Mouse (Mus musculus) limb, embryonic 15.5 days (tissue): Measurements from ENCODE around the gene Snapin. TPM values are rescaled to one million over a fixed set of nuclear protein-coding genes. Genes with fewer than 3 reads are reported as not detected.
A peak's percentile ranks its signal among the peaks of the same experiment; 100 is the strongest.

Experiments used
- ATAC-seq: fragments of 200-750 bp; cut with Nextera tagmentation; 2 replicates; pipeline ENCODE4 v1.8.0; 2017; ENCODE audit warnings: low read depth, moderate TSS enrichment; ENCODE audit not compliant: insufficient number of reproducible peaks, low FRiP score, low TSS enrichment
- H3K27ac ChIP-seq: fragments of 300-500 bp; sonication (generic); 2 replicates; pipeline ENCODE4 v1.5.1; 2015; ENCODE audit warnings: moderate library complexity, mild to moderate bottlenecking, inconsistent platforms
- H3K27me3 ChIP-seq: fragments of 300-500 bp; sonication (generic); 2 replicates; pipeline ENCODE4 v1.6.1; 2015; ENCODE audit warnings: inconsistent platforms
- H3K36me3 ChIP-seq: fragments of 300-500 bp; sonication (generic); 2 replicates; pipeline ENCODE4 v1.6.1; 2015; ENCODE audit warnings: inconsistent platforms
- H3K4me1 ChIP-seq: fragments of 300-500 bp; sonication (generic); 2 replicates; pipeline ENCODE4 v1.6.1; 2015; ENCODE audit warnings: inconsistent platforms
- H3K4me2 ChIP-seq: fragments of 300-500 bp; sonication (generic); 2 replicates; pipeline ENCODE4 v1.6.1; 2015; ENCODE audit warnings: mild to moderate bottlenecking, inconsistent platforms
- H3K4me3 ChIP-seq: fragments of 300-500 bp; sonication (generic); 2 replicates; pipeline ENCODE4 v1.5.1; 2015; ENCODE audit warnings: mild to moderate bottlenecking, inconsistent platforms
- H3K9ac ChIP-seq: fragments of 300-500 bp; sonication (generic); 2 replicates; pipeline ENCODE4 v1.6.1; 2015; ENCODE audit warnings: inconsistent platforms
- H3K9me3 ChIP-seq: fragments of 300-500 bp; sonication (generic); 2 replicates; pipeline ENCODE4 v1.6.1; 2016; ENCODE audit warnings: inconsistent platforms
- WGBS: fragments of 180-500 bp; shearing (Covaris S2); methylation state at CpG from one replicate; pipeline ENCODE4 v1.1.7; 2015; 5-methylcytosine and 5-hydroxymethylcytosine counted together
- polyA plus RNA-seq: library from polyadenylated mRNA; unstranded; fragments of >200 nt; fragmentation: Nextera tagmentation; extraction: Ambion mirVana; gene quantifications from 2 replicates; pipeline ENCODE4 v1.2.1, GENCODE M21; 2015

Snapin gene
- polyA plus RNA-seq = 89.9 and 95.4 TPM in 2 replicates

- Histone ChIP-seq H3K4me3 (peak within 1 kb of the TSS; percentile 81), H3K4me1 (peaks cover 6% of the 10 kb centered on the region; the same call in 1 of the 2 replicates)
- under 1% methylated on average over 37 of the region's 37 CpGs for WGBS
These were observed at the start of gene Snapin for GRCm38 (mm10) chr3:90490696-90491256. TSS of gene Snapin (minus strand) at chr3:90491033.

GRCm38 (mm10) chr3:90537905-90538296 is 47.1 kb upstream of the Snapin start:
- Histone ChIP-seq H3K4me1 (peaks cover 31% of the 10 kb centered on the region), H3K4me2 (peak overlapping the region; percentile 31), H3K36me3 (no peaks in the 10 kb centered on the region), H3K9me3 (no peaks in the 10 kb centered on the region), H3K27me3 (no peaks in the 10 kb centered on the region), H3K9ac (no peak overlapping the region), H3K27ac (peak overlapping the region; percentile 75), H3K4me3 (peak overlapping the region; percentile 29)
- 72% methylated on average over 5 of the region's 5 CpGs for WGBS
- ATAC-seq = no peak

More at GRCm38 (mm10) chr3:90490696-90491256, at the start of gene Snapin:
- Histone ChIP-seq H3K36me3 (peaks cover 40% of the 10 kb centered on the region), H3K27ac (peak within 1 kb of the TSS; percentile 83), H3K4me2 (peak within 1 kb of the TSS; percentile 46), H3K9ac (peak within 1 kb of the TSS; percentile 74), H3K9me3 (no peaks in the 10 kb centered on the region), H3K27me3 (no peaks in the 10 kb centered on the region)
- ATAC-seq = peak; percentile 96

GRCm38 (mm10) chr3:90537141-90537904 is 46.5 kb upstream of the Snapin start, which contains the start of gene S100a16:
TSS of gene S100a16 (plus strand) at chr3:90537254.
- Histone ChIP-seq H3K27me3 (no peaks in the 10 kb centered on the region), H3K9me3 (no peaks in the 10 kb centered on the region), H3K4me2 (peak within 1 kb of the TSS; percentile 31), H3K4me1 (peaks cover 28% of the 10 kb centered on the region), H3K9ac (no peak within 1 kb of the TSS), H3K4me3 (peak within 1 kb of the TSS; percentile 29), H3K36me3 (no peaks in the 10 kb centered on the region), H3K27ac (peak within 1 kb of the TSS; percentile 75)
- WGBS = 37% methylated on average over 10 of the region's 10 CpGs
- peak; percentile 82 for ATAC-seq

GRCm38 (mm10) chr3:90535446-90535845 is 44.6 kb upstream of the Snapin start:
- Histone ChIP-seq H3K9me3 (no peaks in the 10 kb centered on the region), H3K27ac (no peak overlapping the region), H3K27me3 (no peaks in the 10 kb centered on the region), H3K9ac (no peak overlapping the region), H3K36me3 (no peaks in the 10 kb centered on the region), H3K4me2 (no peak overlapping the region), H3K4me3 (no peak overlapping the region), H3K4me1 (peaks cover 17% of the 10 kb centered on the region)
- WGBS = 71% methylated on average over 1 of the region's 1 CpGs
- ATAC-seq = no peak

- H3K4me1 ChIP-seq = peaks cover 4% of the 10 kb centered on the region
- no peak overlapping the region for H3K4me3 ChIP-seq
- H3K27me3 ChIP-seq = no peaks in the 10 kb centered on the region
- 60% methylated on average over 5 of the region's 5 CpGs for WGBS
- no peak overlapping the region for H3K9ac ChIP-seq
- no peak for ATAC-seq
- H3K36me3 ChIP-seq = no peaks in the 10 kb centered on the region
- no peak overlapping the region for H3K4me2 ChIP-seq
- no peaks in the 10 kb centered on the region for H3K9me3 ChIP-seq
- no peak overlapping the region for H3K27ac ChIP-seq
These were observed 40.9 kb upstream of the Snapin start for GRCm38 (mm10) chr3:90531713-90532112.

- no peak for ATAC-seq
- 78% methylated on average over 7 of the region's 7 CpGs for WGBS
- peak overlapping the region; percentile 10; the same call in 1 of the 2 replicates for H3K4me2 ChIP-seq
- peak overlapping the region; percentile 33; the same call in 1 of the 2 replicates for H3K27ac ChIP-seq
- peaks cover 13% of the 10 kb centered on the region; the same call in 1 of the 2 replicates for H3K4me1 ChIP-seq
- peak overlapping the region; percentile 20 for H3K4me3 ChIP-seq
- no peaks in the 10 kb centered on the region for H3K27me3 ChIP-seq
- H3K9ac ChIP-seq = no peak overlapping the region
- H3K36me3 ChIP-seq = no peaks in the 10 kb centered on the region
- H3K9me3 ChIP-seq = no peaks in the 10 kb centered on the region
These were observed 36.5 kb upstream of the Snapin start for GRCm38 (mm10) chr3:90527291-90527873.

GRCm38 (mm10) chr3:90526580-90526979 is 35.7 kb upstream of the Snapin start, which contains the start of gene S100a14:
TSS of gene S100a14 (plus strand) at chr3:90526856.
- Histone ChIP-seq H3K36me3 (no peaks in the 10 kb centered on the region), H3K27me3 (no peaks in the 10 kb centered on the region), H3K4me2 (peak within 1 kb of the TSS; percentile 10; the same call in 1 of the 2 replicates), H3K9me3 (no peaks in the 10 kb centered on the region), H3K27ac (peak within 1 kb of the TSS; percentile 73), H3K4me3 (peak within 1 kb of the TSS; percentile 20), H3K9ac (no peak within 1 kb of the TSS), H3K4me1 (peaks cover 13% of the 10 kb centered on the region; the same call in 1 of the 2 replicates)
- ATAC-seq = peak; percentile 70; the same call in 1 of the 2 replicates
- WGBS = 48% methylated on average over 5 of the region's 5 CpGs

- ATAC-seq = peak; percentile 54; the same call in 1 of the 2 replicates
- no peaks in the 10 kb centered on the region for H3K27me3 ChIP-seq
- H3K4me2 ChIP-seq = no peak overlapping the region
- H3K4me1 ChIP-seq = peaks cover 13% of the 10 kb centered on the region; the same call in 1 of the 2 replicates
- H3K36me3 ChIP-seq = no peaks in the 10 kb centered on the region
- peak overlapping the region; percentile 73 for H3K27ac ChIP-seq
- no peaks in the 10 kb centered on the region for H3K9me3 ChIP-seq
- no peak overlapping the region for H3K4me3 ChIP-seq
- WGBS = 62% methylated on average over 2 of the region's 2 CpGs
- H3K9ac ChIP-seq = no peak overlapping the region
These were observed 35.2 kb upstream of the Snapin start for GRCm38 (mm10) chr3:90526076-90526475.

GRCm38 (mm10) chr3:90525421-90525820 is 34.6 kb upstream of the Snapin start:
- Histone ChIP-seq H3K9ac (no peak overlapping the region), H3K27ac (peak overlapping the region; percentile 73; the same call in 1 of the 2 replicates), H3K27me3 (no peaks in the 10 kb centered on the region), H3K4me3 (no peak overlapping the region), H3K4me1 (peaks cover 13% of the 10 kb centered on the region; the same call in 1 of the 2 replicates), H3K9me3 (no peaks in the 10 kb centered on the region), H3K36me3 (no peaks in the 10 kb centered on the region), H3K4me2 (no peak overlapping the region)
- 48% methylated on average over 4 of the region's 4 CpGs for WGBS
- ATAC-seq = no peak

- no peak overlapping the region for H3K4me2 ChIP-seq
- H3K36me3 ChIP-seq = no peaks in the 10 kb centered on the region
- WGBS = 81% methylated on average over 4 of the region's 4 CpGs
- H3K4me1 ChIP-seq = peaks cover 28% of the 10 kb centered on the region
- H3K9me3 ChIP-seq = no peaks in the 10 kb centered on the region
- H3K27me3 ChIP-seq = 0 out of 2 replicates have a peak, but pooled peaks cover 3% of the 10 kb centered on the region
- ATAC-seq = no peak
- no peak overlapping the region for H3K27ac ChIP-seq
- H3K9ac ChIP-seq = no peak overlapping the region
- no peak overlapping the region for H3K4me3 ChIP-seq
These were observed 26.9 kb upstream of the Snapin start for GRCm38 (mm10) chr3:90517711-90518110.

- H3K27me3 ChIP-seq = 0 out of 2 replicates have a peak, but pooled peaks cover 10% of the 10 kb centered on the region
- peaks cover 28% of the 10 kb centered on the region for H3K4me1 ChIP-seq
- H3K9ac ChIP-seq = no peak overlapping the region
- no peaks in the 10 kb centered on the region for H3K36me3 ChIP-seq
- H3K4me2 ChIP-seq = 0 out of 2 replicates have a peak overlapping the region, but pooled peaks have one; percentile 75
- ATAC-seq = no peak
- H3K27ac ChIP-seq = no peak overlapping the region
- H3K4me3 ChIP-seq = no peak overlapping the region
- 96% methylated on average over 4 of the region's 4 CpGs for WGBS
- H3K9me3 ChIP-seq = no peaks in the 10 kb centered on the region
These were observed 25.0 kb upstream of the Snapin start for GRCm38 (mm10) chr3:90515789-90516188.
